Mouse (Mus musculus) embryonic facial prominence, embryonic 15.5 days (tissue): ENCODE data around the gene 5430402E10Rik. TPM values are rescaled to one million over a fixed set of nuclear protein-coding genes. Genes with fewer than 3 reads are reported as not detected.
"Not testable (repeated sequence)": the region's sequence is repeated elsewhere in the genome, so short reads cannot be mapped to it uniquely, and the experiment has no call there.

Experiments
- ATAC-seq: fragments of 200-750 bp; cut with Nextera tagmentation; 2 replicates; pipeline ENCODE4 v1.8.0; 2017; ENCODE audit warnings: low read depth, moderate TSS enrichment; ENCODE audit not compliant: insufficient number of reproducible peaks, low FRiP score, low TSS enrichment
- H3K27ac ChIP-seq: fragments of 300-500 bp; sonication (generic); replicated peaks from 2 replicates; pipeline ENCODE4 v1.5.1; 2015; ENCODE audit warnings: mild to moderate bottlenecking, inconsistent platforms
- H3K27me3 ChIP-seq: fragments of 300-500 bp; sonication (generic); 2 replicates; pipeline ENCODE4 v1.6.1; 2015; ENCODE audit warnings: inconsistent platforms
- H3K36me3 ChIP-seq: fragments of 300-500 bp; sonication (generic); 2 replicates; pipeline ENCODE4 v1.6.1; 2015; ENCODE audit warnings: mild to moderate bottlenecking, inconsistent platforms
- H3K4me1 ChIP-seq: fragments of 300-500 bp; sonication (generic); 2 replicates; pipeline ENCODE4 v1.6.1; 2015; ENCODE audit warnings: inconsistent platforms
- H3K4me2 ChIP-seq: fragments of 300-500 bp; sonication (generic); replicated peaks from 2 replicates; pipeline ENCODE4 v1.6.1; 2015; ENCODE audit warnings: mild to moderate bottlenecking, inconsistent platforms
- H3K4me3 ChIP-seq: fragments of 300-500 bp; sonication (generic); replicated peaks from 2 replicates; pipeline ENCODE4 v1.5.1; 2015; ENCODE audit warnings: mild to moderate bottlenecking, inconsistent platforms
- H3K9ac ChIP-seq: fragments of 300-500 bp; sonication (generic); 2 replicates; pipeline ENCODE4 v1.6.1; 2015; ENCODE audit warnings: inconsistent platforms
- H3K9me3 ChIP-seq: fragments of 300-500 bp; sonication (generic); replicated peaks from 2 replicates; pipeline ENCODE4 v1.6.1; 2016; ENCODE audit warnings: inconsistent platforms
- whole genome bisulfite sequencing: fragments of 180-500 bp; shearing (Covaris S2); methylation state at CpG from one replicate; pipeline ENCODE4 v1.1.7; 2015; 5-methylcytosine and 5-hydroxymethylcytosine counted together
- polyA plus RNA-seq: library from polyadenylated mRNA; unstranded; fragments of >200 nt; fragmentation: Nextera tagmentation; extraction: Ambion mirVana; gene quantifications from 2 replicates; pipeline ENCODE4 v1.2.1, GENCODE M21; 2015

5430402E10Rik gene
- not detected in 2 replicates for polyA plus RNA-seq

- not testable (repeated sequence) for H3K9me3 ChIP-seq, H3K36me3 ChIP-seq, ATAC-seq, H3K4me2 ChIP-seq, H3K9ac ChIP-seq, H3K4me1 ChIP-seq, H3K27me3 ChIP-seq, H3K4me3 ChIP-seq, H3K27ac ChIP-seq
- 92% methylated on average over 1 of the region's 1 CpGs for WGBS
Observed at GRCm38 (mm10) chrX:77924962-77925361, at the start of gene 5430402E10Rik. 5430402E10Rik (minus strand) TSS chrX:77925062.

DNA sequence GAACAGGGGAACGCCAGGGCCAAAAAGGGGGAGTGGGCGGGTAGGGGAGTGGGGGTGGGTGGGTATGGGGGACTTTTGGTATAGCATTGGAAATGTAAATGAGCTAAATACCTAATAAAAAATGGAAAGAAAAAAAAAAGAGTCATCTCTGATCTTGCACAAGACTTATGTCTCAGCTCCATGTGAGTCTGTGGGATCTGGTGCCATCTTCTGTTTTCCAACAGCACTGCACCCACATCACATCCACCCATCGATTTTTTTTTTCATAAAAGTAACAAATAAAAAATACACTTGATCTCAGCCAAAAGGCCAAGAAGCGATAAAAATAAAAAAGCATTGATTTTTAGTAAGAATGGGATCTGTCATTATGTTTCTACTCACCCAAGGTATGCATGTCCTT, 44.8 kb downstream of the 5430402E10Rik start:
- not testable (repeated sequence) for H3K4me1 ChIP-seq, H3K4me2 ChIP-seq, H3K27me3 ChIP-seq, H3K4me3 ChIP-seq, H3K27ac ChIP-seq, H3K36me3 ChIP-seq, H3K9ac ChIP-seq, H3K9me3 ChIP-seq, ATAC-seq
- WGBS = 54% methylated on average over 2 of the region's 4 CpGs

Other genes starting within 250 kb of the 5430402E10Rik start
- gene Prkx, start 128.8 kb downstream of the 5430402E10Rik start, polyA plus RNA-seq = 14.8 and 17.1 TPM in 2 replicates
- gene Pbsn, start 71.4 kb downstream of the 5430402E10Rik start, polyA plus RNA-seq = not detected in 2 replicates
- not detected in 2 replicates for gene Gm14744, start 60.3 kb downstream of the 5430402E10Rik start, polyA plus RNA-seq
- gene Obp1a, start 166.3 kb upstream of the 5430402E10Rik start, polyA plus RNA-seq = not detected in 2 replicates
- gene Gm5938, start 200.4 kb upstream of the 5430402E10Rik start, polyA plus RNA-seq = not detected in 2 replicates